Mouse (Mus musculus) E14TG2a.4 (cell line): Measurements from ENCODE around the gene Txndc9.

Source experiments
- CTCF ChIP-seq: conservative IDR thresholded peaks from 2 replicates; pipeline ENCODE4 v1.5.1; 2014; ENCODE audit warnings: low read length
- NANOG ChIP-seq: IDR thresholded peaks from 2 replicates; pipeline ENCODE4 v1.6.1; 2014; ENCODE audit warnings: borderline replicate concordance, low read length, mixed read lengths
- POU5F1 ChIP-seq: IDR thresholded peaks from 2 replicates; pipeline ENCODE4 v1.6.1; 2014; ENCODE audit warnings: low read length, borderline replicate concordance

- TF ChIP-seq CTCF (no peak), NANOG (no peak), POU5F1 (no peak)
Measured at GRCm38 (mm10) chr1:37956690-37957431, 40.8 kb downstream of the Txndc9 start.
